17 mouse cellular contexts compared by ENCODE assay signal in genomic region chr11:53656558-53657202, GRCm38 (mm10). TPM values are rescaled to one million over a fixed set of nuclear protein-coding genes. Genes with fewer than 3 reads are reported as not detected.
DNase-seq lines count a peak whose midpoint lies in the region; ATAC-seq and TF ChIP-seq lines count a peak whose summit lies in the region.
"Had no signal": no experiment of that assay in that cellular context is flagged by ENCODE, and none has a peak within 500 bp of the region (broad histone marks: within the 10 kb centered on the region; RNA-seq: fewer than 3 reads in every experiment).

No protein-coding gene starts in this region.

- H3K9me3 ChIP-seq in lung, embryonic 14.5 days (ENCODE audit: low read depth, low read length): no peaks in the 10 kb centered on the region
- no peaks in the 10 kb centered on the region for H3K9me3 ChIP-seq in hindbrain, embryonic 10.5 days
- H3K9me3 ChIP-seq: embryonic facial prominence, embryonic 15.5 days; heart, embryonic 13.5 days; limb, embryonic 15.5 days; midbrain, embryonic 13.5 days had no signal

- DNase-seq in lung, embryonic 14.5 days: peak; percentile 19
- DNase-seq in lung, postnatal 10 days: no peak
- DNase-seq in MN1 (ENCODE audit: low spot score): peak; percentile 85
- DNase-seq in induced T-regulatory cell, adult 2 months (ENCODE audit: low read depth): peak; percentile 87
- no peak for DNase-seq in hindbrain, embryonic 10.5 days (ENCODE audit: low spot score)
- DNase-seq in gastrocnemius, adult 8-10 months (ENCODE audit: low spot score in 2 of 2): no peak
- DNase-seq in thymus, postnatal 10 days (ENCODE audit: low spot score in 2 of 2): no peak
- DNase-seq: right cerebral cortex, adult 18-20 months; thymus, adult 18-20 months had no signal

- TF ChIP-seq CTCF in lung, embryonic 14.5 days (IDR thresholded peaks at IDR 0.05; ENCODE audit: low read depth): no peak

- H3K27ac ChIP-seq in lung, embryonic 14.5 days (ENCODE audit: low read depth): no peak overlapping the region
- no peak overlapping the region for H3K27ac ChIP-seq in hindbrain, embryonic 10.5 days
- H3K27ac ChIP-seq: embryonic facial prominence, embryonic 15.5 days; heart, embryonic 13.5 days; left cerebral cortex, adult 2 months; limb, embryonic 15.5 days; midbrain, embryonic 13.5 days had no signal

- H3K4me1 ChIP-seq in lung, embryonic 14.5 days (ENCODE audit: insufficient read depth): no peaks in the 10 kb centered on the region
- H3K4me1 ChIP-seq in hindbrain, embryonic 10.5 days (replicated peaks): no peaks in the 10 kb centered on the region
- H3K4me1 ChIP-seq: embryonic facial prominence, embryonic 15.5 days; limb, embryonic 15.5 days; midbrain, embryonic 13.5 days had no signal

- H3K4me3 ChIP-seq in lung, embryonic 14.5 days (ENCODE audit: low read depth, low read length): no peak overlapping the region
- no peak overlapping the region for H3K4me3 ChIP-seq in hindbrain, embryonic 10.5 days
- H3K4me3 ChIP-seq: embryonic facial prominence, embryonic 15.5 days; heart, embryonic 13.5 days; left cerebral cortex, adult 2 months; limb, embryonic 15.5 days; midbrain, embryonic 13.5 days had no signal

- peaks cover 45% of the 10 kb centered on the region for H3K36me3 ChIP-seq in lung, embryonic 14.5 days (ENCODE audit: insufficient read depth)
- peaks cover 32% of the 10 kb centered on the region for H3K36me3 ChIP-seq in hindbrain, embryonic 10.5 days

- WGBS in lung, embryonic 14.5 days: 62% methylated on average over 9 of the region's 9 CpGs
- 96% methylated on average over 9 of the region's 9 CpGs for WGBS in hindbrain, embryonic 10.5 days

- no peak overlapping the region for H3K9ac ChIP-seq in lung, embryonic 14.5 days
- H3K9ac ChIP-seq: embryonic facial prominence, embryonic 15.5 days; heart, embryonic 13.5 days; limb, embryonic 15.5 days; midbrain, embryonic 13.5 days had no signal

- H3K27me3 ChIP-seq in lung, embryonic 14.5 days (ENCODE audit: insufficient read depth, low read length): no peaks in the 10 kb centered on the region
- H3K27me3 ChIP-seq in hindbrain, embryonic 10.5 days (ENCODE audit: insufficient read depth, poor library complexity, severe bottlenecking): no peaks in the 10 kb centered on the region
- H3K27me3 ChIP-seq: embryonic facial prominence, embryonic 15.5 days; heart, embryonic 13.5 days; limb, embryonic 15.5 days; midbrain, embryonic 13.5 days had no signal

- H3K4me2 ChIP-seq in lung, embryonic 14.5 days: no peak overlapping the region
- H3K4me2 ChIP-seq: embryonic facial prominence, embryonic 15.5 days; heart, embryonic 13.5 days; limb, embryonic 15.5 days; midbrain, embryonic 13.5 days had no signal

- no peak for ATAC-seq in lung, embryonic 14.5 days (ENCODE audit: insufficient read depth)
- peak; percentile 69 for ATAC-seq in megakaryocyte progenitor cell, adult 5-6 weeks (replicated peaks; ENCODE audit: poor library complexity)
- ATAC-seq: intestine, postnatal 0 days; midbrain, embryonic 13.5 days had no signal

RNA-seq across cellular contexts. Expression of gene Il13, which starts 22.2 kb away (rescaled TPM):
- not detected in 2 replicates for polyA plus RNA-seq in lung, embryonic 14.5 days (2014; fragmentation: Nextera tagmentation; extraction: Ambion mirVana)
- not detected in 2 replicates for total RNA-seq in megakaryocyte progenitor cell, adult 5-6 weeks (2015)
- total RNA-seq in megakaryocyte progenitor cell, adult 5-6 weeks (2017): not detected in 2 replicates
- polyA plus RNA-seq in hindbrain, embryonic 10.5 days (2016; fragmentation: Nextera tagmentation; extraction: Ambion mirVana): not detected in 2 replicates
- total RNA-seq in gastrocnemius, adult 8-10 months (2022): not detected
- total RNA-seq: left cerebral cortex, adult 2 months had no signal
- polyA plus RNA-seq: embryonic facial prominence, embryonic 15.5 days; heart, embryonic 13.5 days; intestine, postnatal 0 days; limb, embryonic 15.5 days; midbrain, embryonic 13.5 days; neural tube, embryonic 14.5 days had no signal

RNA-seq across cellular contexts. Expression of gene Il4, which starts 38.2 kb away (rescaled TPM):
- polyA plus RNA-seq in lung, embryonic 14.5 days (2014; fragmentation: Nextera tagmentation; extraction: Ambion mirVana): 1.1 and 2.1 TPM in 2 replicates
- total RNA-seq in megakaryocyte progenitor cell, adult 5-6 weeks (2015): not detected in 2 replicates
- not detected in 2 replicates for total RNA-seq in megakaryocyte progenitor cell, adult 5-6 weeks (2017)
- 0.66 and 1.2 TPM in 2 replicates for polyA plus RNA-seq in hindbrain, embryonic 10.5 days (2016; fragmentation: Nextera tagmentation; extraction: Ambion mirVana)
- total RNA-seq in gastrocnemius, adult 8-10 months (2022): not detected
- total RNA-seq: left cerebral cortex, adult 2 months had no signal

RNA-seq across cellular contexts. Expression of gene Rad50, which starts 50.4 kb away (rescaled TPM):
- polyA plus RNA-seq in lung, embryonic 14.5 days (2014; fragmentation: Nextera tagmentation; extraction: Ambion mirVana): 29.3 and 32.3 TPM in 2 replicates
- 49.3 and 57.7 TPM in 2 replicates for total RNA-seq in megakaryocyte progenitor cell, adult 5-6 weeks (2015)
- total RNA-seq in megakaryocyte progenitor cell, adult 5-6 weeks (2017): 66.5 and 79.1 TPM in 2 replicates
- polyA plus RNA-seq in hindbrain, embryonic 10.5 days (2016; fragmentation: Nextera tagmentation; extraction: Ambion mirVana): 13.7 and 21.9 TPM in 2 replicates
- 1 to 10 TPM; 3.8 to 4.7 (median 4.5) TPM for total RNA-seq in gastrocnemius, adult 8-10 months (2022)

Comparison
In these comparisons a context has a peak if more than half of its experiments do, and no peak if none do; other contexts are left out.
1. DNase-seq: peak in lung, embryonic 14.5 days (single experiment), MN1 (single experiment) and induced T-regulatory cell, adult 2 months (single experiment); none in lung, postnatal 10 days (single experiment), hindbrain, embryonic 10.5 days (single experiment), gastrocnemius, adult 8-10 months (0 of 2) and thymus, postnatal 10 days (0 of 2).
2. RNA of gene Rad50, which starts 50.4 kb away (total RNA-seq): 49.3 to 79.1 TPM in megakaryocyte progenitor cell, adult 5-6 weeks; 3.8 to 4.7 TPM in gastrocnemius, adult 8-10 months; every median in the first group is over 4 times any median in the second.